Mouse (Mus musculus): ENCODE measurements around the gene Heyl. TPM values are rescaled to one million over a fixed set of nuclear protein-coding genes. Genes with fewer than 3 reads are reported as not detected.
A peak's percentile ranks its signal among the peaks of the same experiment; 100 is the strongest.
"Not testable (repeated sequence)": the region's sequence is repeated elsewhere in the genome, so short reads cannot be mapped to it uniquely, and the experiment has no call there.

Gene Heyl
- polyA plus RNA-seq, 1 experiment from 2014 or later: 18.5 TPM

- ATAC-seq (ENCODE audit: insufficient read depth, low FRiP score): no peak
- no peak within 1 kb of the TSS for H3K4me3 ChIP-seq (replicated peaks; ENCODE audit: low read length)
- H3K36me3 ChIP-seq (ENCODE audit: control insufficient read depth, insufficient read depth, low read length): no peaks in the 10 kb centered on the region
- peaks cover 6% of the 10 kb centered on the region for H3K4me1 ChIP-seq (ENCODE audit: control insufficient read depth, insufficient read depth, low read length)
- H3K9ac ChIP-seq (ENCODE audit: low read length): no peak within 1 kb of the TSS
- 60% methylated on average over 5 of the region's 5 CpGs for whole genome bisulfite sequencing
- H3K4me2 ChIP-seq (ENCODE audit: low read depth, low read length): no peak within 1 kb of the TSS
- H3K9me3 ChIP-seq (replicated peaks; ENCODE audit: control insufficient read depth, low read length): no peaks in the 10 kb centered on the region
- H3K27me3 ChIP-seq (ENCODE audit: control insufficient read depth, insufficient read depth, low read length): no peaks in the 10 kb centered on the region
- no peak within 1 kb of the TSS for H3K27ac ChIP-seq (ENCODE audit: low read length)
Measured at GRCm38 (mm10) chr4:123261721-123262401, 28.5 kb downstream of the Heyl start, which contains the start of gene Pabpc4. Gene Pabpc4 (plus strand): TSS chr4:123262351.

GRCm38 (mm10) chr4:123271063-123271462, 37.7 kb downstream of the Heyl start:
- 94% methylated on average over 3 of the region's 3 CpGs for WGBS
- H3K9me3 ChIP-seq (replicated peaks; ENCODE audit: control insufficient read depth, low read length): no peaks in the 10 kb centered on the region
- H3K4me1 ChIP-seq (ENCODE audit: control insufficient read depth, insufficient read depth, low read length): no peaks in the 10 kb centered on the region
- no peak overlapping the region for H3K27ac ChIP-seq (ENCODE audit: low read length)
- no peaks in the 10 kb centered on the region for H3K27me3 ChIP-seq (ENCODE audit: control insufficient read depth, insufficient read depth, low read length)
- no peak overlapping the region for H3K4me2 ChIP-seq (ENCODE audit: low read depth, low read length)
- no peak overlapping the region for H3K4me3 ChIP-seq (replicated peaks; ENCODE audit: low read length)
- ATAC-seq (ENCODE audit: insufficient read depth, low FRiP score): no peak
- H3K9ac ChIP-seq (ENCODE audit: low read length): no peak overlapping the region
- no peaks in the 10 kb centered on the region for H3K36me3 ChIP-seq (ENCODE audit: control insufficient read depth, insufficient read depth, low read length)

- Histone ChIP-seq H3K27ac (ENCODE audit: low read length) (no peak overlapping the region), H3K4me1 (ENCODE audit: control insufficient read depth, insufficient read depth, low read length) (peaks cover 13% of the 10 kb centered on the region), H3K4me2 (ENCODE audit: low read depth, low read length) (no peak overlapping the region), H3K4me3 (replicated peaks; ENCODE audit: low read length) (no peak overlapping the region), H3K9ac (ENCODE audit: low read length) (no peak overlapping the region), H3K9me3 (replicated peaks; ENCODE audit: control insufficient read depth, low read length) (no peaks in the 10 kb centered on the region), H3K36me3 (ENCODE audit: control insufficient read depth, insufficient read depth, low read length) (no peaks in the 10 kb centered on the region), H3K27me3 (ENCODE audit: control insufficient read depth, insufficient read depth, low read length) (no peaks in the 10 kb centered on the region)
- ATAC-seq (ENCODE audit: insufficient read depth, low FRiP score): no peak
- WGBS: 64% methylated on average over 3 of the region's 3 CpGs
Measured at GRCm38 (mm10) chr4:123280117-123280516, 46.8 kb downstream of the Heyl start.

DNA sequence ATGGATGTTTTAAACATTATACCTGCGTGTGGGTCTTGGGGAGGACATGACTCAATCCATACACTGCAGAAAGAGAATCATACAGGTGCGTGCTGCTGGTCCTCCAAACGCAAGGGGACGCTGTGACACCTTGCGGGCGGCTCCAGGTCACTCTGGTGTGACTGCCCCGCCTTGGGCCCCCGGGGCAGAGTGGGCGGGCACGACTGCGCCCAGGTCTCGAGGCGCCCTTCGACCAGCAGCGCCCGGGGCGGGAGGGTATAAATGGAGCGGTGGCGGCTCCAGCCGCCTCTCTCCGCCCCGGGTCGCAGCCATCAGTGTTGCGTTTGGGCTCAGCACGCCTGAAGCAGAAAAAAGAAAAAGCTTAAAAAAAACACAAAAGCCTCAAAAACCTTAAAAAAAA, 49.1 kb downstream of the Heyl start:
- peak; percentile 96 for ATAC-seq (ENCODE audit: insufficient read depth, low FRiP score)
- H3K4me2 ChIP-seq (ENCODE audit: low read depth, low read length): peak overlapping the region; percentile 87
- 0 out of 2 replicates have a peak overlapping the region, but pooled peaks have one; percentile 1 for H3K27ac ChIP-seq (ENCODE audit: low read length)
- peak overlapping the region; percentile 70 for H3K9ac ChIP-seq (ENCODE audit: low read length)
- peaks cover 8% of the 10 kb centered on the region; the same call in 1 of the 2 replicates for H3K36me3 ChIP-seq (ENCODE audit: control insufficient read depth, insufficient read depth, low read length)
- under 1% methylated on average over 25 of the region's 25 CpGs for WGBS
- H3K4me3 ChIP-seq (replicated peaks; ENCODE audit: low read length): peak overlapping the region; percentile 67
- H3K9me3 ChIP-seq (replicated peaks; ENCODE audit: control insufficient read depth, low read length): no peaks in the 10 kb centered on the region
- H3K27me3 ChIP-seq (ENCODE audit: control insufficient read depth, insufficient read depth, low read length): no peaks in the 10 kb centered on the region
- H3K4me1 ChIP-seq (ENCODE audit: control insufficient read depth, insufficient read depth, low read length): peaks cover 25% of the 10 kb centered on the region

DNA sequence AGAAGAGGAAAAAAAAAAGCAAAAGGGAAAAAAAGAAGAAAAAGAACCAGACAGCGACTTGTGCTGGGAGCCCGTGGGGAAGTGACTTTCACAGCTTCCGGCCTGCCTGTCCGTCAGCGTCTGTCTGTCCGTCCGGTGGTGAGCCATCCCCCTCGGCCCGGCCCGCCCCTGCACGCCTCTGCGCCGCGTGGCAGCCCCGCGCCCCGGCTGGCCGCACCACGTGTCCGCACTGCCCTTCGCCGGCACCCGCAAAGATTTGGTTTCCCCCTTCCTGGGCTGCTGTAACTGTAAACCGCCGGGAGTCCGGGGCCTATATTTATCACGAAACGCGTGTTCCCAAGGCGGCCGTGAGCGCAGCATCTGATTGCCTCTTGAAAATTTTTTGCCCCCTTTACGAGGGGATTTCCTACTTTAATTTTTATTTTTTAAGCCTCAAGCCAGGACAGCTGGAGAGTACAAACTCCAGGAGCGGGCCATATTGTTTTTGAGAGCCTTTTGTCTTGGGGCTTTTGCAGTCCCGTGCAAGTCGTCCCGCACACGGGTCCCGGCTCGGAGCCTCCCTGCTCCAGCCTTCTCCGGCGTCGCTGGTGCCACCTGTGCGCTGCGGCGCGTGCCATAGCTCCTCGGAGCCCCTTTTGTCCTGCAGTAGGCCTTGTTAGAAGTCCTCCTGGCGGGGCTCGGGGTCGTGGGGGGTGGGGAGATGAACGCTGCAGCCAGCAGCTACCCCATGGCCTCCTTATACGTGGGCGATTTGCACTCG, 49.7 kb downstream of the Heyl start:
- not testable (repeated sequence) for H3K27me3 ChIP-seq (ENCODE audit: control insufficient read depth, insufficient read depth, low read length)
- under 1% methylated on average over 47 of the region's 55 CpGs for WGBS

GRCm38 (mm10) chr4:123283675-123284064, 50.3 kb downstream of the Heyl start:
- Histone ChIP-seq H3K9ac (ENCODE audit: low read length) (peak overlapping the region; percentile 72), H3K36me3 (ENCODE audit: control insufficient read depth, insufficient read depth, low read length) (peaks cover 14% of the 10 kb centered on the region), H3K4me2 (ENCODE audit: low read depth, low read length) (peak overlapping the region; percentile 87), H3K4me1 (ENCODE audit: control insufficient read depth, insufficient read depth, low read length) (peaks cover 25% of the 10 kb centered on the region), H3K4me3 (replicated peaks; ENCODE audit: low read length) (peak overlapping the region; percentile 67)
- not testable (repeated sequence) for H3K27ac ChIP-seq (ENCODE audit: low read length); H3K27me3 ChIP-seq (ENCODE audit: control insufficient read depth, insufficient read depth, low read length); H3K9me3 ChIP-seq (replicated peaks; ENCODE audit: control insufficient read depth, low read length)
- 0 out of 2 replicates have a peak, but pooled peaks have one; percentile 12 for ATAC-seq (ENCODE audit: insufficient read depth, low FRiP score)
- WGBS: under 1% methylated on average over 12 of the region's 15 CpGs

More for the DNA sequence above, 49.7 kb downstream of the Heyl start:
- ATAC-seq (ENCODE audit: insufficient read depth, low FRiP score): peak; percentile 35; the same call in 1 of the 2 replicates
- not testable (repeated sequence) for H3K9me3 ChIP-seq (replicated peaks; ENCODE audit: control insufficient read depth, low read length); H3K27ac ChIP-seq (ENCODE audit: low read length)
- Histone ChIP-seq H3K36me3 (ENCODE audit: control insufficient read depth, insufficient read depth, low read length) (peaks cover 11% of the 10 kb centered on the region; the same call in 1 of the 2 replicates), H3K4me3 (replicated peaks; ENCODE audit: low read length) (peak overlapping the region; percentile 67), H3K9ac (ENCODE audit: low read length) (peak overlapping the region; percentile 70), H3K4me2 (ENCODE audit: low read depth, low read length) (peak overlapping the region; percentile 87), H3K4me1 (ENCODE audit: control insufficient read depth, insufficient read depth, low read length) (peaks cover 25% of the 10 kb centered on the region)

- Histone ChIP-seq H3K4me1 (ENCODE audit: control insufficient read depth, insufficient read depth, low read length) (peaks cover 25% of the 10 kb centered on the region), H3K9me3 (replicated peaks; ENCODE audit: control insufficient read depth, low read length) (no peaks in the 10 kb centered on the region), H3K4me2 (ENCODE audit: low read depth, low read length) (peak overlapping the region; percentile 87), H3K27me3 (ENCODE audit: control insufficient read depth, insufficient read depth, low read length) (no peaks in the 10 kb centered on the region), H3K27ac (ENCODE audit: low read length) (no peak overlapping the region), H3K4me3 (replicated peaks; ENCODE audit: low read length) (peak overlapping the region; percentile 67), H3K36me3 (ENCODE audit: control insufficient read depth, insufficient read depth, low read length) (peaks cover 20% of the 10 kb centered on the region), H3K9ac (ENCODE audit: low read length) (peak overlapping the region; percentile 72)
- no peak for ATAC-seq (ENCODE audit: insufficient read depth, low FRiP score)
- WGBS: 69% methylated on average over 6 of the region's 6 CpGs
Measured at GRCm38 (mm10) chr4:123284731-123285624, 51.6 kb downstream of the Heyl start.

GRCm38 (mm10) chr4:123286790-123287189, 53.4 kb downstream of the Heyl start:
- no peak overlapping the region for H3K4me3 ChIP-seq (replicated peaks; ENCODE audit: low read length)
- peaks cover 25% of the 10 kb centered on the region for H3K4me1 ChIP-seq (ENCODE audit: control insufficient read depth, insufficient read depth, low read length)
- no peak overlapping the region for H3K4me2 ChIP-seq (ENCODE audit: low read depth, low read length)
- no peaks in the 10 kb centered on the region for H3K9me3 ChIP-seq (replicated peaks; ENCODE audit: control insufficient read depth, low read length)
- ATAC-seq (ENCODE audit: insufficient read depth, low FRiP score): no peak
- H3K36me3 ChIP-seq (ENCODE audit: control insufficient read depth, insufficient read depth, low read length): peaks cover 33% of the 10 kb centered on the region
- no peak overlapping the region for H3K27ac ChIP-seq (ENCODE audit: low read length)
- no peaks in the 10 kb centered on the region for H3K27me3 ChIP-seq (ENCODE audit: control insufficient read depth, insufficient read depth, low read length)
- H3K9ac ChIP-seq (ENCODE audit: low read length): no peak overlapping the region
- WGBS: 80% methylated on average over 2 of the region's 2 CpGs
